Mouse (Mus musculus): Measurements from ENCODE around the gene Lrp8. TPM values are rescaled to one million over a fixed set of nuclear protein-coding genes. Genes with fewer than 3 reads are reported as not detected.

The Lrp8 gene
- polyA plus RNA-seq, 1 experiment from 2014 or later = 0.46 TPM

DNA sequence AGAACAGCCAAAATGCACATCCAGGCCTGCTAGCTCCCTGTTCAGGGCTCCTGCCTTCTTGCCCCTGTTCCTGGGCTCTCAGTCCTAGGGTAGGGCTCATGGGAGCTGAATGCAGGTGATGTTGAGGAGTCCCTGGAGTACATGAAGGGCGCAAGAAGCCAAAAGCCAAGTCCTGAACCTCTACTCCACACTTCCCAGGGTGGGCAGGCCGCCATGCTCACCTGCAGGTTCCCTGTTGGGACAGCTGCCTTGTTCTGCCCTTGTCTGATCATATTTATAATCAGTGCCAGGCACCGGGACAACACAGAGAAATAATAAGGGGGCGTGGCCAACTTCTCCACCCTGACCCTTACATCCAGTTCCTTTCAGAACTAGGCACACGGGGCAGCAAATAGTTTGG, 31.5 kb downstream of the Lrp8 start:
- Histone ChIP-seq H3K9me3 (replicated peaks; ENCODE audit: control insufficient read depth, low read length) (no peaks in the 10 kb centered on the region), H3K4me1 (ENCODE audit: control insufficient read depth, low read depth, low read length) (no peaks in the 10 kb centered on the region), H3K4me3 (ENCODE audit: low read depth, low read length) (no peak overlapping the region), H3K9ac (ENCODE audit: low read depth, low read length) (no peak overlapping the region), H3K27ac (ENCODE audit: low read length) (no peak overlapping the region), H3K4me2 (ENCODE audit: low read depth, low read length) (no peak overlapping the region), H3K36me3 (ENCODE audit: control insufficient read depth, insufficient read depth) (no peaks in the 10 kb centered on the region), H3K27me3 (ENCODE audit: control insufficient read depth, insufficient read depth, low read depth, low read length) (no peaks in the 10 kb centered on the region)
- WGBS (ENCODE audit: insufficient replicate concordance) = 61% methylated on average over 5 of the region's 5 CpGs
- ATAC-seq (ENCODE audit: low read depth) = no peak

DNA sequence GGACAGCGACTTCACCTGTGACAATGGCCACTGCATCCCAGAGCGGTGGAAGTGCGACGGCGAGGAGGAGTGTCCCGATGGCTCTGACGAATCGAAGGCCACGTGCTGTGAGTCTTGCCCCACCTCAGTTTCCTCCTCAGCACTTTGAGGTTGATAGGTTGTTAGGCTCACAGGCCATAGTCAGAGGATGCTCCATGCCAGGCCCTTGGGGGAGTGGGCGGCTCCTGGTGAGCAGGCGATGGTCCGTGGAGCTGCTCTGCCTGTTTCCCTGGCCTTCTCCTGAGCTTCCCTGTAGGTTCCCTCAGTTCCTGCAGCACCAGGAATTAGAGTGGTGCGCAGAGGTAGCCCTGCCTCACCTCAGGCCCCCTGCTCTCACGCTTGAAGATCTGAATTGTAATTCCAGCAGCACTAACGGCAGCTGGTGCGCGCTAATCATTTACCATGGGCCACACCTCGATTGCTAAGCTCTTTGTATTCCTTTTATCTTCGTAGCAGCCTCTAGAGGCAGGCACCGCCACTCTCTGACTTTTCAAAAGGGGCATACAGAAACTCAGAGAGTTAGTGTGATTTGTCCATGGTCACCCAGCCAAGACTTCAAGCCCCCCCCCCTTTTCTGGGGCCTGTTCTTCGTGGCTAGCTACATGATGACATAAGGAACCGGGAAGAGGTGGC, 32.7 kb downstream of the Lrp8 start:
- Histone ChIP-seq H3K27me3 (ENCODE audit: control insufficient read depth, insufficient read depth, low read depth, low read length) (no peaks in the 10 kb centered on the region), H3K9ac (ENCODE audit: low read depth, low read length) (no peak overlapping the region), H3K36me3 (ENCODE audit: control insufficient read depth, insufficient read depth) (no peaks in the 10 kb centered on the region), H3K4me3 (ENCODE audit: low read depth, low read length) (no peak overlapping the region), H3K9me3 (replicated peaks; ENCODE audit: control insufficient read depth, low read length) (no peaks in the 10 kb centered on the region), H3K4me1 (ENCODE audit: control insufficient read depth, low read depth, low read length) (no peaks in the 10 kb centered on the region), H3K4me2 (ENCODE audit: low read depth, low read length) (no peak overlapping the region), H3K27ac (ENCODE audit: low read length) (no peak overlapping the region)
- WGBS (ENCODE audit: insufficient replicate concordance) = 74% methylated on average over 22 of the region's 22 CpGs
- ATAC-seq (ENCODE audit: low read depth) = no peak

DNA sequence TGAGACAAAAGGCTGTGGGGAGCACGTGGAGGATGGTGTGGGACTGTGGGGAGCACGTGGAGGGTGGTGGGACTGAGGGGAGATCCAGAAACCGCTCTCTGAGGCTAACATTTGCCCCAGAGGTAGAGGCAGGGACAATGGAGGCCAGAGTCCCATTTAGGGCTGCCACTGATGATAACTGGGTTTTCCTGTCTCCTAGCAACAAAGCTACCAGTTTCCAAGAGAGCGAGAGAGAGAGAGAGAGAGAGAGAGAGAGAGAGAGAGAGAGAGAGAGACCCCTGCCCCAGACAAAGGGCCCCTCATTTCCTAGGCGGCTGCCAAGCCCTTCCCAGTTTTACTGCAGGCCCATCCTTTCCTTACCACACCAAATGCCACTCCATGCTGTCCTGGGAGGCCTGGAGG, 33.4 kb downstream of the Lrp8 start:
- Histone ChIP-seq H3K9me3 (replicated peaks; ENCODE audit: control insufficient read depth, low read length) (no peaks in the 10 kb centered on the region), H3K4me1 (ENCODE audit: control insufficient read depth, low read depth, low read length) (no peaks in the 10 kb centered on the region), H3K36me3 (ENCODE audit: control insufficient read depth, insufficient read depth) (no peaks in the 10 kb centered on the region), H3K4me3 (ENCODE audit: low read depth, low read length) (no peak overlapping the region), H3K4me2 (ENCODE audit: low read depth, low read length) (no peak overlapping the region), H3K27ac (ENCODE audit: low read length) (no peak overlapping the region), H3K27me3 (ENCODE audit: control insufficient read depth, insufficient read depth, low read depth, low read length) (no peaks in the 10 kb centered on the region), H3K9ac (ENCODE audit: low read depth, low read length) (no peak overlapping the region)
- no peak for ATAC-seq (ENCODE audit: low read depth)
- WGBS (ENCODE audit: insufficient replicate concordance) = 73% methylated on average over 5 of the region's 5 CpGs

DNA sequence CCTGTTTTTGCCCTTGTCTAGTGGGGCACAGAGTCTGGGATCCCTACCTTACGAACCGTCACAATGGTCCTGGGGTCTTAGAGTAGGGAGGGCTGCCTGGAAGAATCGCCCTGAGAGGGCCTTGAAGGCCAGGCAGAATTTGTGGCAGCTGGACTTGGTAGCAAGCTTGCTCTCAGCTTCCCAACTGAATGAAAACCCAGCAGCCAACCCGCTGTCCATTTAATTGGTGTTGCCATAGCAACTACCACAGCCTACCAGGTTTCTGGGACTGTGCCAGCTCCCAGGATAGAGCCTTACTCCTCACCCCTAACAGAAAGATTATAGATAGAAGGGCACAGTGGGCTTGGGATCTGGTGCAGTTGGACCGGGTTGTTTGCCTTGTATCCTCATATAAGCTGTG, 34.7 kb downstream of the Lrp8 start:
- 76% methylated on average over 5 of the region's 5 CpGs for WGBS (ENCODE audit: insufficient replicate concordance)
- no peak for ATAC-seq (ENCODE audit: low read depth)

DNA sequence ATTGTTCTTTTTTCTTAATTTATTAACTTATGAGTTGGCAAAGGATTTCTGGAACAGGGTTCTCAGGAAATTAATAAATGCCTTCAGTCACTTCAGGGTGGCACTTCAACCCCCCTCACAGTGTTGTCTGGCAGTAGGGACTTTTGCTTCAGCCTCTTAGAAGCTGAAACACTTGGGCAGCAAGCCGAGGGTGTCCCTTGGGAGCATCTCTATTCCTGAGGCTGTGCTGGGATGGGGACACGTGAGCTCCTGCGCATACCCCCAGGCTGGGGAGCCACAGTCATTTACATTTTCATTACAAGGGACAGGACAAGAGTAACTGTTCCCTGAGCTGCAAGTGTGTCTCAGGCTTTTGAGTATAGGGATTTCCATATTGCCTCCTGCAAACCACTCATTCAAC, 35.8 kb downstream of the Lrp8 start:
- H3K27me3 ChIP-seq (ENCODE audit: control insufficient read depth, insufficient read depth, low read depth, low read length) = no peaks in the 10 kb centered on the region
- WGBS (ENCODE audit: insufficient replicate concordance) = 74% methylated on average over 3 of the region's 3 CpGs
- no peak overlapping the region for H3K27ac ChIP-seq (ENCODE audit: low read length)
- H3K9ac ChIP-seq (ENCODE audit: low read depth, low read length) = no peak overlapping the region
- no peak overlapping the region for H3K4me2 ChIP-seq (ENCODE audit: low read depth, low read length)
- H3K36me3 ChIP-seq (ENCODE audit: control insufficient read depth, insufficient read depth) = no peaks in the 10 kb centered on the region
- H3K4me3 ChIP-seq (ENCODE audit: low read depth, low read length) = no peak overlapping the region
- no peaks in the 10 kb centered on the region for H3K9me3 ChIP-seq (replicated peaks; ENCODE audit: control insufficient read depth, low read length)
- ATAC-seq (ENCODE audit: low read depth) = no peak
- H3K4me1 ChIP-seq (ENCODE audit: control insufficient read depth, low read depth, low read length) = no peaks in the 10 kb centered on the region; the same call in none of the 2 replicates

More for the DNA sequence above, 34.7 kb downstream of the Lrp8 start:
- Histone ChIP-seq H3K27me3 (ENCODE audit: control insufficient read depth, insufficient read depth, low read depth, low read length) (no peaks in the 10 kb centered on the region), H3K36me3 (ENCODE audit: control insufficient read depth, insufficient read depth) (no peaks in the 10 kb centered on the region), H3K4me3 (ENCODE audit: low read depth, low read length) (no peak overlapping the region), H3K9ac (ENCODE audit: low read depth, low read length) (no peak overlapping the region), H3K9me3 (replicated peaks; ENCODE audit: control insufficient read depth, low read length) (no peaks in the 10 kb centered on the region), H3K27ac (ENCODE audit: low read length) (no peak overlapping the region), H3K4me2 (ENCODE audit: low read depth, low read length) (no peak overlapping the region), H3K4me1 (ENCODE audit: control insufficient read depth, low read depth, low read length) (no peaks in the 10 kb centered on the region)

DNA sequence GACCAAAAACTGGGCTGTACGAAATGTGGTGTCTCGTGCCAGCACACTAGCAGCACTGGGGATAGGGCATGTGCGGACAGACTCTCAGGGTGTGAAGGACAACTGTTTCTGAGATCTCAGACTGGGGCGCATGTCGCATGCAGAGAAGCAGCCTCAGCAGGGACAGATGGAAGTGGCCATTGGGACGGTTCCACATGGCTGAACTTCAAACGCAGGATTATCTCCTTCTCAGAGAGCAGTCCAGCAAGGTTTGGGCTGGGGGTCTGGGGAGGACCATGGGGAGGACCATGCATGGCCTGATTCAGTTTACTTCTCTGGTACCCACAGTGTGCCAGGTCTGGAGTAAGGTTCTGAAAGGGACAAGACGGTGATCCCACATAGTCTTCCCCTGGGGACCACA, 41.6 kb downstream of the Lrp8 start:
- Histone ChIP-seq H3K27ac (ENCODE audit: low read length) (no peak overlapping the region), H3K9ac (ENCODE audit: low read depth, low read length) (no peak overlapping the region), H3K4me3 (ENCODE audit: low read depth, low read length) (no peak overlapping the region), H3K4me2 (ENCODE audit: low read depth, low read length) (no peak overlapping the region), H3K27me3 (ENCODE audit: control insufficient read depth, insufficient read depth, low read depth, low read length) (no peaks in the 10 kb centered on the region), H3K4me1 (ENCODE audit: control insufficient read depth, low read depth, low read length) (no peaks in the 10 kb centered on the region; the same call in none of the 2 replicates), H3K36me3 (ENCODE audit: control insufficient read depth, insufficient read depth) (no peaks in the 10 kb centered on the region), H3K9me3 (replicated peaks; ENCODE audit: control insufficient read depth, low read length) (no peaks in the 10 kb centered on the region)
- ATAC-seq (ENCODE audit: low read depth) = no peak
- WGBS (ENCODE audit: insufficient replicate concordance) = 82% methylated on average over 8 of the region's 8 CpGs

DNA sequence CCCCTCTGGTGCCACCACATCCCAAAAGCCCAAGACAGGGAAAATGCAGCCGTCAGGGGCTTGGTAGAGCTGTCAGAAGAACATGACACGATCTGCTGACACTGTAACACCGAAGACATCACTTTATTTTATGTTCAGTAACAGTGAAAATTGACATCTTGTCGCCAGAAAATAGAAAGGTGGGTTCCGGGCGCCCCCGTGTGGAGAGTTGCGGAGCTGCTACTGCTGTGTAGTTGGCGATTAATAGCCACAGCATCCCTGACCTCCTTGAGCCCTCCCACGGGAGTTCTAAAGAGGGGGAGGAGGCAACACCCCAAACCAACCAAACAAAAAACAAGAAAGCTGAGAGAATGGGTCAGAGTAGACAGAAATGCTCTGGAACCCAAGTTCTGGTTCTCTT, 42.9 kb downstream of the Lrp8 start:
- no peak overlapping the region for H3K9ac ChIP-seq (ENCODE audit: low read depth, low read length)
- no peaks in the 10 kb centered on the region for H3K27me3 ChIP-seq (ENCODE audit: control insufficient read depth, insufficient read depth, low read depth, low read length)
- H3K36me3 ChIP-seq (ENCODE audit: control insufficient read depth, insufficient read depth) = no peaks in the 10 kb centered on the region
- H3K4me1 ChIP-seq (ENCODE audit: control insufficient read depth, low read depth, low read length) = no peaks in the 10 kb centered on the region; the same call in none of the 2 replicates
- H3K27ac ChIP-seq (ENCODE audit: low read length) = no peak overlapping the region
- no peak for ATAC-seq (ENCODE audit: low read depth)
- 2% methylated on average over 10 of the region's 10 CpGs for WGBS (ENCODE audit: insufficient replicate concordance)
- H3K4me2 ChIP-seq (ENCODE audit: low read depth, low read length) = no peak overlapping the region
- no peaks in the 10 kb centered on the region for H3K9me3 ChIP-seq (replicated peaks; ENCODE audit: control insufficient read depth, low read length)
- H3K4me3 ChIP-seq (ENCODE audit: low read depth, low read length) = no peak overlapping the region

DNA sequence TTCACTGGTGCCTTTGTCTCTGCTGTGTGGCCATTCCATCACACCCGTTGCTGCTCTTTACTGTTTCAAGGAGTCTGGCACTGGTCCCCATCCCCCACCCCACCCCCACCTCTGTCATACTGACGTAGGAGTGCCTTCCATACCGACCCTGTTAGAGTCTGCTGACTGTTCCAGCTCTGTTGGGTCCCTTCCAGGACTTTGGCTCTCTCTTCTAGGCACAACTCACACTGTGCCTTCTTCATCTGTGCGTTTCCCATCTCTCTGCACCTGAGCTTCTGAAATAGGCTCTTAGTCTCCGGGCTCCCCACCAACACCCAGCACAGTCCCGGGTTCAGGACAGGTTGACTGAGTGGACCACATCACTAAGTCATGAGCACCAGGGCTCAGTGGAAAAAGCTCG, 44.7 kb downstream of the Lrp8 start:
- H3K4me2 ChIP-seq (ENCODE audit: low read depth, low read length) = no peak overlapping the region
- whole genome bisulfite sequencing (ENCODE audit: insufficient replicate concordance) = 67% methylated on average over 7 of the region's 7 CpGs
- H3K9ac ChIP-seq (ENCODE audit: low read depth, low read length) = no peak overlapping the region
- H3K27ac ChIP-seq (ENCODE audit: low read length) = no peak overlapping the region
- no peaks in the 10 kb centered on the region for H3K9me3 ChIP-seq (replicated peaks; ENCODE audit: control insufficient read depth, low read length)
- no peak for ATAC-seq (ENCODE audit: low read depth)
- no peaks in the 10 kb centered on the region; the same call in none of the 2 replicates for H3K4me1 ChIP-seq (ENCODE audit: control insufficient read depth, low read depth, low read length)
- H3K36me3 ChIP-seq (ENCODE audit: control insufficient read depth, insufficient read depth) = no peaks in the 10 kb centered on the region
- no peak overlapping the region for H3K4me3 ChIP-seq (ENCODE audit: low read depth, low read length)
- no peaks in the 10 kb centered on the region for H3K27me3 ChIP-seq (ENCODE audit: control insufficient read depth, insufficient read depth, low read depth, low read length)

DNA sequence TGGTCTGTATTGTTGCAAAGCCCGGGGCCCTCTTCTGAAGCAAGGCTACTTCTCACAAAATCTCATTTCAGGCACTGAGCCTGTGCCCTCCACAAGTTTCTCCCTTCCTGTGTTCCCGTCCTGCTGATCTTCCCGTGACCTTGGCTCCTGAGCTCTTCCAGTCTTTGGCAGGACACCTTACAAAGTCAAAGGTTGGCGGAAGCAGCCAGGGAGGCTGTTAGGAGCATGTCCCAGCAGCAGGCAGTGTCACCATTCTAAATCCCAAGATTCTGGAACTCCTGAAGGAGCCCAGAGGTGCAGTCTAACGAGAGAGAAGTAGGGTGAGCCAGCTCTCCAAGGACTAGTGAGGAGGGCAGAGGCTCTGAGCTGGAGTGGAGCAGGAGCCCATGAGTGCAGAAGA, 46.5 kb downstream of the Lrp8 start:
- Histone ChIP-seq H3K27ac (ENCODE audit: low read length) (no peak overlapping the region), H3K9me3 (replicated peaks; ENCODE audit: control insufficient read depth, low read length) (no peaks in the 10 kb centered on the region), H3K4me1 (ENCODE audit: control insufficient read depth, low read depth, low read length) (no peaks in the 10 kb centered on the region), H3K36me3 (ENCODE audit: control insufficient read depth, insufficient read depth) (no peaks in the 10 kb centered on the region), H3K27me3 (ENCODE audit: control insufficient read depth, insufficient read depth, low read depth, low read length) (no peaks in the 10 kb centered on the region), H3K9ac (ENCODE audit: low read depth, low read length) (no peak overlapping the region), H3K4me2 (ENCODE audit: low read depth, low read length) (no peak overlapping the region), H3K4me3 (ENCODE audit: low read depth, low read length) (no peak overlapping the region)
- 74% methylated on average over 5 of the region's 5 CpGs for WGBS (ENCODE audit: insufficient replicate concordance)
- ATAC-seq (ENCODE audit: low read depth) = no peak
